Comparison of ENCODE assay signal across 8 mouse cellular contexts in genomic region chr4:63404205-63404604, GRCm38 (mm10). TPM values are rescaled to one million over a fixed set of nuclear protein-coding genes. Genes with fewer than 3 reads are reported as not detected.
DNase-seq lines count a peak whose midpoint lies in the region; ATAC-seq and TF ChIP-seq lines count a peak whose summit lies in the region.

No protein-coding gene starts in this region.

- no peaks in the 10 kb centered on the region for H3K36me3 ChIP-seq in kidney, embryonic 15.5 days
- no peaks in the 10 kb centered on the region for H3K36me3 ChIP-seq in forebrain, embryonic 10.5 days (replicated peaks)
- H3K36me3 ChIP-seq in liver, embryonic 15.5 days (replicated peaks): no peaks in the 10 kb centered on the region
- no peaks in the 10 kb centered on the region for H3K36me3 ChIP-seq in stomach, embryonic 15.5 days

- no peaks in the 10 kb centered on the region for H3K9me3 ChIP-seq in kidney, embryonic 15.5 days (replicated peaks)
- H3K9me3 ChIP-seq in forebrain, embryonic 10.5 days: no peaks in the 10 kb centered on the region
- no peaks in the 10 kb centered on the region for H3K9me3 ChIP-seq in liver, embryonic 15.5 days (replicated peaks)
- no peaks in the 10 kb centered on the region for H3K9me3 ChIP-seq in stomach, embryonic 15.5 days

- H3K27ac ChIP-seq in kidney, embryonic 15.5 days: peak overlapping the region; percentile 94
- peak overlapping the region; percentile 89 for H3K27ac ChIP-seq in forebrain, embryonic 10.5 days
- H3K27ac ChIP-seq in liver, embryonic 15.5 days (replicated peaks): peak overlapping the region; percentile 72; the same call in 1 of the 2 replicates
- peak overlapping the region; percentile 94 for H3K27ac ChIP-seq in stomach, embryonic 15.5 days
- no peak overlapping the region for H3K27ac ChIP-seq in cerebellum, adult 2 months (ENCODE audit: insufficient read depth, low read length)

- WGBS in kidney, embryonic 15.5 days: 52% methylated on average over 7 of the region's 7 CpGs
- 78% methylated on average over 7 of the region's 7 CpGs for WGBS in forebrain, embryonic 10.5 days
- WGBS in liver, embryonic 15.5 days (ENCODE audit: insufficient replicate concordance): 27% methylated on average over 7 of the region's 7 CpGs
- WGBS in stomach, embryonic 15.5 days: 48% methylated on average over 7 of the region's 7 CpGs
- WGBS in cerebellum, adult 2 months: 74% methylated on average over 7 of the region's 7 CpGs

- peaks cover 71% of the 10 kb centered on the region for H3K4me1 ChIP-seq in kidney, embryonic 15.5 days
- H3K4me1 ChIP-seq in forebrain, embryonic 10.5 days: peaks cover 69% of the 10 kb centered on the region
- peaks cover 100% of the 10 kb centered on the region for H3K4me1 ChIP-seq in liver, embryonic 15.5 days (replicated peaks)
- H3K4me1 ChIP-seq in stomach, embryonic 15.5 days: peaks cover 56% of the 10 kb centered on the region
- H3K4me1 ChIP-seq in cerebellum, adult 2 months (ENCODE audit: control insufficient read depth, insufficient read depth, low read length): no peaks in the 10 kb centered on the region

- 0 out of 2 replicates have a peak overlapping the region, but pooled peaks have one; percentile 10 for H3K9ac ChIP-seq in kidney, embryonic 15.5 days
- H3K9ac ChIP-seq in liver, embryonic 15.5 days: no peak overlapping the region
- H3K9ac ChIP-seq in stomach, embryonic 15.5 days: no peak overlapping the region

- no peak overlapping the region for H3K4me3 ChIP-seq in kidney, embryonic 15.5 days (replicated peaks)
- H3K4me3 ChIP-seq in forebrain, embryonic 10.5 days: no peak overlapping the region
- no peak overlapping the region for H3K4me3 ChIP-seq in liver, embryonic 15.5 days (replicated peaks)
- H3K4me3 ChIP-seq in stomach, embryonic 15.5 days (replicated peaks): no peak overlapping the region
- no peak overlapping the region for H3K4me3 ChIP-seq in cerebellum, adult 2 months (replicated peaks; ENCODE audit: insufficient read depth, low read depth, low read length)

- ATAC-seq in kidney, embryonic 15.5 days (replicated peaks; ENCODE audit: low FRiP score): no peak
- no peak for ATAC-seq in liver, embryonic 15.5 days (ENCODE audit: insufficient read depth)
- ATAC-seq in stomach, embryonic 15.5 days (ENCODE audit: insufficient read depth, low FRiP score, low read depth): no peak

- peaks cover 5% of the 10 kb centered on the region; the same call in 1 of the 2 replicates for H3K27me3 ChIP-seq in kidney, embryonic 15.5 days
- H3K27me3 ChIP-seq in forebrain, embryonic 10.5 days (ENCODE audit: poor library complexity, severe bottlenecking): peaks cover 11% of the 10 kb centered on the region
- peaks cover 5% of the 10 kb centered on the region; the same call in 1 of the 2 replicates for H3K27me3 ChIP-seq in liver, embryonic 15.5 days
- no peaks in the 10 kb centered on the region for H3K27me3 ChIP-seq in stomach, embryonic 15.5 days (replicated peaks)
- 0 out of 2 replicates have a peak, but pooled peaks cover 1% of the 10 kb centered on the region for H3K27me3 ChIP-seq in cerebellum, adult 2 months (ENCODE audit: control insufficient read depth, insufficient read depth, low read length)

- TF ChIP-seq POLR2A in cerebellum, adult 2 months (IDR thresholded peaks at IDR 0.05; ENCODE audit: borderline replicate concordance, insufficient read depth, low read length): no peak

- no peak for TF ChIP-seq CTCF in cerebellum, adult 2 months (IDR thresholded peaks at IDR 0.05; ENCODE audit: borderline replicate concordance, insufficient read depth, low read depth, low read length)

- no peak for DNase-seq in kidney, adult 18-20 months
- no peak for DNase-seq in forebrain, embryonic 10.5 days (ENCODE audit: extremely low spot score, low spot score)
- no peak for DNase-seq in cerebellum, adult 2 months
- no peak for DNase-seq in right cerebral cortex, adult 2 months (ENCODE audit: low spot score in 2 of 2)
- no peak for DNase-seq in gastrocnemius, adult 18-20 months (ENCODE audit: low spot score)

- H3K4me2 ChIP-seq in kidney, embryonic 15.5 days: peak overlapping the region; percentile 60
- peak overlapping the region; percentile 49; the same call in 1 of the 2 replicates for H3K4me2 ChIP-seq in liver, embryonic 15.5 days
- H3K4me2 ChIP-seq in stomach, embryonic 15.5 days: peak overlapping the region; percentile 53; the same call in 1 of the 2 replicates

RNA-seq across cellular contexts. Expression of gene Akna, which starts 1.1 kb away (rescaled TPM):
- 7.4 and 8.3 TPM in 2 replicates for polyA plus RNA-seq in kidney, embryonic 15.5 days (2015; fragmentation: Nextera tagmentation; extraction: Ambion mirVana)
- 10.2 and 13.1 TPM in 2 replicates for polyA plus RNA-seq in forebrain, embryonic 10.5 days (2016; fragmentation: Nextera tagmentation; extraction: Ambion mirVana)
- polyA plus RNA-seq in liver, embryonic 15.5 days (2015; fragmentation: Nextera tagmentation; extraction: Ambion mirVana): 4.8 and 5.7 TPM in 2 replicates
- 6.7 and 7.0 TPM in 2 replicates for polyA plus RNA-seq in stomach, embryonic 15.5 days (2015; fragmentation: Nextera tagmentation; extraction: Ambion mirVana)
- 1.9 TPM in 2 replicates for polyA plus RNA-seq in cerebellum, adult 2 months (2012; rRNA removed)
- 1 to 10 TPM in 1 of 2 experiments, under 1 TPM in 1; 0.82 to 1.5 TPM for total RNA-seq in gastrocnemius, adult 18-20 months (2021)

RNA-seq across cellular contexts. Expression of gene Orm2, which starts 42.0 kb away (rescaled TPM):
- not detected in 2 replicates for polyA plus RNA-seq in kidney, embryonic 15.5 days (2015; fragmentation: Nextera tagmentation; extraction: Ambion mirVana)
- not detected in 2 replicates for polyA plus RNA-seq in forebrain, embryonic 10.5 days (2016; fragmentation: Nextera tagmentation; extraction: Ambion mirVana)
- polyA plus RNA-seq in liver, embryonic 15.5 days (2015; fragmentation: Nextera tagmentation; extraction: Ambion mirVana): not detected in 2 replicates
- polyA plus RNA-seq in stomach, embryonic 15.5 days (2015; fragmentation: Nextera tagmentation; extraction: Ambion mirVana): not detected in 2 replicates
- polyA plus RNA-seq in cerebellum, adult 2 months (2012; rRNA removed): not detected in 2 replicates
- total RNA-seq in gastrocnemius, adult 18-20 months (2021): under 1 TPM in 1 of 2 experiments, not detected in 1; 0.47 TPM

RNA-seq across cellular contexts. Expression of gene Orm3, which starts 48.2 kb away (rescaled TPM):
- polyA plus RNA-seq in kidney, embryonic 15.5 days (2015; fragmentation: Nextera tagmentation; extraction: Ambion mirVana): not detected in 2 replicates
- not detected in 2 replicates for polyA plus RNA-seq in forebrain, embryonic 10.5 days (2016; fragmentation: Nextera tagmentation; extraction: Ambion mirVana)
- polyA plus RNA-seq in liver, embryonic 15.5 days (2015; fragmentation: Nextera tagmentation; extraction: Ambion mirVana): not detected in 2 replicates
- not detected in 2 replicates for polyA plus RNA-seq in stomach, embryonic 15.5 days (2015; fragmentation: Nextera tagmentation; extraction: Ambion mirVana)
- polyA plus RNA-seq in cerebellum, adult 2 months (2012; rRNA removed): 0.14 TPM in 1 of 2 replicates, not detected in the other
- total RNA-seq in gastrocnemius, adult 18-20 months (2021): not detected

RNA-seq across cellular contexts. Expression of gene Orm1, which starts 59.8 kb away (rescaled TPM):
- polyA plus RNA-seq in kidney, embryonic 15.5 days (2015; fragmentation: Nextera tagmentation; extraction: Ambion mirVana): 0.44 TPM in 1 of 2 replicates, not detected in the other
- not detected in 2 replicates for polyA plus RNA-seq in forebrain, embryonic 10.5 days (2016; fragmentation: Nextera tagmentation; extraction: Ambion mirVana)
- polyA plus RNA-seq in liver, embryonic 15.5 days (2015; fragmentation: Nextera tagmentation; extraction: Ambion mirVana): 0.50 and 0.77 TPM in 2 replicates
- 0.18 TPM in 1 of 2 replicates, not detected in the other for polyA plus RNA-seq in stomach, embryonic 15.5 days (2015; fragmentation: Nextera tagmentation; extraction: Ambion mirVana)
- polyA plus RNA-seq in cerebellum, adult 2 months (2012; rRNA removed): not detected in 2 replicates
- 1 to 10 TPM in 1 of 2 experiments, under 1 TPM in 1; 0.62 to 5.0 TPM for total RNA-seq in gastrocnemius, adult 18-20 months (2021)
